Mouse (Mus musculus) kidney, adult 8-10 months (tissue): ENCODE measurements around the gene Flt3.

Source experiments
- DNase-seq, 2 experiments: peaks; one replicate each; pipeline ENCODE4 v3.0.0; 2022

Flt3 gene

GRCm38 (mm10) chr5:147408731-147409130 is 8.4 kb upstream of the Flt3 start:
- no peak for DNase-seq

- no peak for DNase-seq
These were observed 5.8 kb upstream of the Flt3 start for GRCm38 (mm10) chr5:147406135-147406534.

- peak; percentile 32 to 68 for DNase-seq
These were observed 2.2 kb upstream of the Flt3 start for GRCm38 (mm10) chr5:147402505-147402904.

GRCm38 (mm10) chr5:147401024-147401423 is 735 bp upstream of the Flt3 start:
- DNase-seq: no peak

GRCm38 (mm10) chr5:147400505-147400979 is 253 bp upstream of the Flt3 start:
- DNase-seq: no peak

- DNase-seq: no peak
These were observed 5.2 kb downstream of the Flt3 start for GRCm38 (mm10) chr5:147395050-147395449.

GRCm38 (mm10) chr5:147392667-147393213 is 7.5 kb downstream of the Flt3 start:
- no peak for DNase-seq

GRCm38 (mm10) chr5:147390772-147391171 is 9.5 kb downstream of the Flt3 start:
- no peak for DNase-seq

- no peak for DNase-seq
These were observed 11.2 kb downstream of the Flt3 start for GRCm38 (mm10) chr5:147389052-147389451.

- DNase-seq: no peak
These were observed 11.8 kb downstream of the Flt3 start for GRCm38 (mm10) chr5:147388376-147389008.

GRCm38 (mm10) chr5:147386865-147387264 is 13.4 kb downstream of the Flt3 start:
- DNase-seq: no peak

GRCm38 (mm10) chr5:147381396-147381795 is 18.9 kb downstream of the Flt3 start:
- DNase-seq: no peak

- DNase-seq: no peak
These were observed 20.8 kb downstream of the Flt3 start for GRCm38 (mm10) chr5:147379481-147379880.

- DNase-seq: no peak
These were observed 30.0 kb downstream of the Flt3 start for GRCm38 (mm10) chr5:147370276-147370675.

- no peak for DNase-seq
These were observed 32.1 kb downstream of the Flt3 start for GRCm38 (mm10) chr5:147368221-147368620.

GRCm38 (mm10) chr5:147365995-147366765 is 34.1 kb downstream of the Flt3 start:
- DNase-seq: no peak

GRCm38 (mm10) chr5:147363054-147363453 is 37.2 kb downstream of the Flt3 start:
- DNase-seq: no peak

- no peak for DNase-seq
These were observed 41.8 kb downstream of the Flt3 start for GRCm38 (mm10) chr5:147358481-147358880.

GRCm38 (mm10) chr5:147357536-147357935 is 42.8 kb downstream of the Flt3 start:
- peak in 1 of 2 experiments; percentile 33 for DNase-seq

GRCm38 (mm10) chr5:147356260-147357055 is 43.8 kb downstream of the Flt3 start:
- DNase-seq: no peak

- DNase-seq: no peak
These were observed 44.5 kb downstream of the Flt3 start for GRCm38 (mm10) chr5:147355788-147356187.

GRCm38 (mm10) chr5:147354985-147355384 is 45.3 kb downstream of the Flt3 start:
- DNase-seq: no peak

GRCm38 (mm10) chr5:147354161-147354780 is 46.0 kb downstream of the Flt3 start:
- no peak for DNase-seq
